Mouse (Mus musculus) kidney, embryonic 14.5 days (tissue): Measurements from ENCODE around the gene Ctnnal1. TPM values are rescaled to one million over a fixed set of nuclear protein-coding genes. Genes with fewer than 3 reads are reported as not detected.

Source experiments
- ATAC-seq: fragments of 200-750 bp; cut with Nextera tagmentation; 2 replicates; pipeline ENCODE4 v1.8.0; 2017; ENCODE audit warnings: moderate number of reproducible peaks, mild to moderate bottlenecking, moderate TSS enrichment, moderate library complexity; ENCODE audit not compliant: low FRiP score, low TSS enrichment
- H3K27ac ChIP-seq: fragments of 300-500 bp; sonication (generic); 2 replicates; pipeline ENCODE4 v1.5.1; 2014; ENCODE audit warnings: low read depth, mild to moderate bottlenecking, low read length, moderate library complexity, mixed read lengths
- H3K27me3 ChIP-seq: fragments of 300-500 bp; sonication (generic); 2 replicates; pipeline ENCODE4 v1.6.1; 2014; ENCODE audit warnings: mild to moderate bottlenecking, low read length; ENCODE audit not compliant: control insufficient read depth, insufficient read depth
- H3K36me3 ChIP-seq: fragments of 300-500 bp; sonication (generic); 2 replicates; pipeline ENCODE4 v1.6.1; 2014; ENCODE audit warnings: low read length, mixed read lengths; ENCODE audit not compliant: control insufficient read depth, insufficient read depth
- H3K4me1 ChIP-seq: fragments of 300-500 bp; sonication (generic); 2 replicates; pipeline ENCODE4 v1.6.1; 2014; ENCODE audit warnings: low read length, mixed read lengths; ENCODE audit not compliant: control insufficient read depth, insufficient read depth
- H3K4me2 ChIP-seq: fragments of 300-500 bp; sonication (generic); replicated peaks from 2 replicates; pipeline ENCODE4 v1.6.1; 2014; ENCODE audit warnings: low read depth, mild to moderate bottlenecking, low read length
- H3K4me3 ChIP-seq: fragments of 300-500 bp; sonication (generic); 2 replicates; pipeline ENCODE4 v1.5.1; 2014; ENCODE audit warnings: mild to moderate bottlenecking, low read length
- H3K9ac ChIP-seq: fragments of 300-500 bp; sonication (generic); 2 replicates; pipeline ENCODE4 v1.6.1; 2014; ENCODE audit warnings: low read depth, mild to moderate bottlenecking, low read length, moderate library complexity
- H3K9me3 ChIP-seq: fragments of 300-500 bp; sonication (generic); 2 replicates; pipeline ENCODE4 v1.6.1; 2016; ENCODE audit warnings: low read length; ENCODE audit not compliant: control insufficient read depth
- WGBS: fragments of 180-500 bp; shearing (Covaris S2); extraction: QIAGEN DNeasy Blood & Tissue Kit; methylation state at CpG from one replicate; pipeline ENCODE4 v1.1.7; 2014; 5-methylcytosine and 5-hydroxymethylcytosine counted together
- polyA plus RNA-seq: library from polyadenylated mRNA; unstranded; fragments of >200 nt; fragmentation: Nextera tagmentation; extraction: Ambion mirVana; gene quantifications from 2 replicates; pipeline ENCODE4 v1.2.1, GENCODE M21; 2014

Gene Ctnnal1
- 24.5 and 44.8 TPM in 2 replicates for polyA plus RNA-seq

DNA sequence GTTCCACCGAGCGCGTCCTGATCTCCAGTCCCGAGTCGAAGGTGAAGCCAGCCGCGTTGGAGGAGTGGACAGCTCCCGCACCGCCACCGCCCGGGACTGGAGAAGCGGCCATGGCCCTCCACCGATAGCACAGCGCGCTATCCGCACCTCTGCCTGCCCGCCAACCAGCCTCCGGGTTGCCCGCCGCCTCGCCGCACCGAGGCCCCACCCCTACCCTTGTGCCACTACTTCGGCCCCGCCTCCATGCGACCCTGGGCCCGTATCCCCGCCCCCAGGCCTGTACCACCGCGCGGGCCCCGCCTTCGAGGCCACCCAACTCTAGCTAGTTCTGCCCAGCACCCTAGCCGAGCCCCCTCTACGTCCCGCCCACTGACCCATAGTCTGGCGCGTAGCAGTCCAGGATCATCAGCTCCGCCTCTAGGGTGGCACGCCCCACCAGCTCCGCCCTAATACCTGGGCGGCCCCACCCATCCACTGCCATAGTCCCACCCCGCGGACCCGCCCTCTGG lies at the start of gene Ctnnal1:
Ctnnal1 (minus strand) TSS at position 186 of the 509 bp plus-strand sequence.
- peak; percentile 98 for ATAC-seq
- Histone ChIP-seq H3K9ac (peak within 1 kb of the TSS; percentile 81), H3K36me3 (no peaks in the 10 kb centered on the region), H3K9me3 (no peaks in the 10 kb centered on the region), H3K4me1 (peaks cover 23% of the 10 kb centered on the region), H3K27ac (peak within 1 kb of the TSS; percentile 91), H3K4me2 (peak within 1 kb of the TSS; percentile 86), H3K27me3 (no peaks in the 10 kb centered on the region), H3K4me3 (peak within 1 kb of the TSS; percentile 85)
- WGBS: under 1% methylated on average over 44 of the region's 45 CpGs

DNA sequence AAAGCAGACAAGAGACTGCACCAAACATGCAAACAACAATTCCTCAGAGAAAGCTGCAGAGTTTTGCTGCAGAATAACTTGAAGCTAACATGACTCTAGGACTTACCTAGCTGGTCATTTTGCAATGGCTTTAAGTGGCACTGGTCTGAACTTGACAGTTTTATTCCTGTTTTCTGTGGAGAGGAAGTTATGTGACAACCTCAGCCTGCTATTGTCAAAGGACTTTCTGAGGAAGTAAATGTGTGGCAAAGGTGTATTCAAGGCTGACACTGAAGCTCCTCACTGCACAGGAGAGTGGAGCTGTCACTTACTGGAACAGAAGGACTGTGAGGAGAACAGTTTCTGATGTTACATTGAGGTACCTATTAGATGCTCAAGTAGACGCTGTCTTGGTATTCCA lies 49.8 kb upstream of the Ctnnal1 start:
- no peak for ATAC-seq
- no peak overlapping the region for H3K9ac ChIP-seq
- no peaks in the 10 kb centered on the region for H3K4me1 ChIP-seq
- H3K36me3 ChIP-seq: peaks cover 72% of the 10 kb centered on the region
- 96% methylated on average over 1 of the region's 1 CpGs for WGBS
- no peak overlapping the region for H3K4me2 ChIP-seq
- no peaks in the 10 kb centered on the region for H3K9me3 ChIP-seq
- no peaks in the 10 kb centered on the region for H3K27me3 ChIP-seq
- no peak overlapping the region for H3K27ac ChIP-seq
- H3K4me3 ChIP-seq: no peak overlapping the region

DNA sequence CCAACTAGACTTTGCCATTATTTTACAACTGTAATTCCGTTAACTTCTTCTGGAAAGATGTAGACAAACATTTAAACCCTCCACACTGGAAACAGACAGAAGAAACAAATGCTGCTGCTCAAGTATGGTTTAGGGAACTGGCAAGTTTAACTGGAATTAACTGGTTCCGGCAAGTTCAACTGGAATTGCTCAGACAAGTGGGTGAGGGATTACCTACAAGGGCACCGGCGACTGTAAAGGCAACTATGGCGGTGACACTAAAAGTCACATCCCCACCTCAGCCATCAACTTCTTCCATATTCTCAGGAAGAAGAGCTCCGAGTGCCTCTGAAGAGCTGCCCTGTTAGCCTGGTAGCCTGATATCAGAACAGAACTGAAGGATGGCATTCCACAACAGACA lies 49.4 kb upstream of the Ctnnal1 start:
- no peaks in the 10 kb centered on the region for H3K9me3 ChIP-seq
- WGBS: 94% methylated on average over 6 of the region's 6 CpGs
- peaks cover 76% of the 10 kb centered on the region for H3K36me3 ChIP-seq
- no peak overlapping the region for H3K27ac ChIP-seq
- H3K9ac ChIP-seq: no peak overlapping the region
- no peak for ATAC-seq
- H3K27me3 ChIP-seq: no peaks in the 10 kb centered on the region
- H3K4me3 ChIP-seq: no peak overlapping the region
- no peak overlapping the region for H3K4me2 ChIP-seq
- H3K4me1 ChIP-seq: no peaks in the 10 kb centered on the region

DNA sequence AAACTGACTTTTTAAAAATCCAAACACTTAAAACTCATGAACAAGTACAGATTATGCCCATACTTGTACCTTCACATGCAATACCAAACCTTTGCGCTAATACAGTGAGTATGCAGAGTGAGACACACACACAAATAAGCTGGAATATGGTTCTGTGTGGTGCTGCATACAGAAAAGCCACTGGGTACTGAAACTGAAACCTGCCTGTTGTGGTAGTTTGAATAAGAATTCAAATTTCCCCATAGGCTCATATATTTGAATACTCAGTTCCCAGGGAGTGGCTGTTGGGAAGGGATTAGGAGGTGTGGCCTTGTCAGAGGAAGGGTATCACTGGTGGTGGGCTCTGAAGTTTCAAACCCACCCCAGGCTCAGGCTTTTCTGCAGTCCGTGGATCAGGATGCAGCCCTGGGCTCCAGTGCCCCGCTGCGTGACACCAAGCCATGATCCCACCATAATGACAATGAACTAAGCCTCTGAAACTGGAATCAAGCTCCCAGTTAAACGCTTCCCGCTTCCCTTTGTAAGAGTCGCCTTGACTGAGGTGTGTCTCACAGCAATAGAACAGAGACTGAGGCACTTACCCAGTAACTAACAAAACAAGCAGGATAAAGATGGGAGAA lies 47.5 kb upstream of the Ctnnal1 start:
- H3K4me2 ChIP-seq: no peak overlapping the region
- H3K36me3 ChIP-seq: peaks cover 91% of the 10 kb centered on the region
- no peak overlapping the region for H3K27ac ChIP-seq
- no peak overlapping the region for H3K4me3 ChIP-seq
- H3K4me1 ChIP-seq: no peaks in the 10 kb centered on the region
- WGBS: 92% methylated on average over 7 of the region's 7 CpGs
- H3K9ac ChIP-seq: no peak overlapping the region
- no peaks in the 10 kb centered on the region for H3K27me3 ChIP-seq
- no peaks in the 10 kb centered on the region for H3K9me3 ChIP-seq
- no peak for ATAC-seq

DNA sequence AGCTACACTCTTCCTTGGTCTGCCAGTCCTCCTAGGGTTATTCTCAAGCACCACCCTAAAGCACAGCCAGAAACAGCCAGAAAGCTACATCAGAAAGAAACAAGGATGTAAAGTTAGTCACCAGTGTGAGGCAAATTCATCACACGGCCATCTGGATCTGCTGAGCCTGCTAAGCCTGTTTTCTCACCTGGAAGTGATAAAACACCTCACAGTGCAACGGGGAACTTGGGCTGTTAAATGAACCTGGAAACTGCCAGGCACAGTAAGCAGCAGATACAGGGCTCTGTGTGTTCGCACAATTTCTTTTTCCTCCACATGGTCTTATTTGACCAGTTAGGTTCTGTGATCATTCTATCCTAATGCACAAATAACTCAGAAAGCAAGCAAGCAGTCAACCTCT lies 44.6 kb upstream of the Ctnnal1 start:
- 72% methylated on average over 3 of the region's 3 CpGs for WGBS
- ATAC-seq: no peak
- Histone ChIP-seq H3K4me1 (no peaks in the 10 kb centered on the region), H3K9ac (no peak overlapping the region), H3K36me3 (peaks cover 81% of the 10 kb centered on the region), H3K4me2 (no peak overlapping the region), H3K27me3 (no peaks in the 10 kb centered on the region), H3K27ac (no peak overlapping the region), H3K4me3 (no peak overlapping the region), H3K9me3 (no peaks in the 10 kb centered on the region)

DNA sequence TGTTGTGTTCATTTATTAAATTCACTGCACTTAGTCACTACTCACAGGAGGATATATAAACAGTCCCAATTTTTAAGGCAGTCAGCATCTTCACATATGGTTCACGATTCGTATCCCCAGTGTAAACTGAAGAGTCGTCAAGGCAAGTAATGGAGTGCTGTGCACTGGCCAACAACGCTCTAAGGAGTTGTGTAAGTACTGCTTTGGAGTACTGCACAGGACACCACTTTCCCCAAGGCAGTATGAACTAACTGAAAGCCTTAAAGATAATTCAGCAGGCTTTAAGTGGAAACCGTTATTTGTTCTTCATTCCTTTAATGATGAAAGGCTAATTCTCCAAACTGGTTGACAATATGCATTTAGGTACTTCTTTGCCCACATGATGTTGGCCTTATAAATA lies 42.7 kb upstream of the Ctnnal1 start:
- H3K9ac ChIP-seq: no peak overlapping the region
- H3K4me3 ChIP-seq: no peak overlapping the region
- no peak overlapping the region for H3K4me2 ChIP-seq
- WGBS: 96% methylated on average over 5 of the region's 5 CpGs
- H3K9me3 ChIP-seq: no peaks in the 10 kb centered on the region
- H3K36me3 ChIP-seq: peaks cover 82% of the 10 kb centered on the region
- H3K4me1 ChIP-seq: no peaks in the 10 kb centered on the region
- H3K27me3 ChIP-seq: no peaks in the 10 kb centered on the region
- no peak for ATAC-seq
- H3K27ac ChIP-seq: no peak overlapping the region

DNA sequence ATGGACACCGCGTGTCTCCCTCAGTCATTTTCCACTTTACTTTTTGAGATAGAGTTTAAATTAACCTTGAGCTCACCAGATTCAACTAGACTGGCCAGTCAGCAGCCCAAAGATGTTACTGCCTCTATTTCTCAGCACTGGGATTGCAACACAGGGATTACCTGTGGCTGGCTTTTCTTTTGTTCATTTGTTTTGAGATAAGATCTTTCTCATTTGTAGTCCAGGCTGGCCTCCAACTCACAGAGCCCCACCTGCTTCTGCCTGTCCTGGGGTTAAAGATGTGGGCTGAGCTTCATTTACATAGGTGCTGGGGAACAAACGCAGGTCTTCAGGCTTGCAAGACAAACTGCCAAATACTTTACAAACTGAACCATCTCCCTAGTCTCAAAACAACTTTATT lies 41.9 kb upstream of the Ctnnal1 start:
- H3K4me3 ChIP-seq: no peak overlapping the region
- no peak for ATAC-seq
- H3K27me3 ChIP-seq: no peaks in the 10 kb centered on the region
- no peaks in the 10 kb centered on the region for H3K9me3 ChIP-seq
- no peak overlapping the region for H3K9ac ChIP-seq
- no peaks in the 10 kb centered on the region for H3K4me1 ChIP-seq
- H3K4me2 ChIP-seq: no peak overlapping the region
- peaks cover 85% of the 10 kb centered on the region for H3K36me3 ChIP-seq
- 97% methylated on average over 3 of the region's 3 CpGs for WGBS
- H3K27ac ChIP-seq: no peak overlapping the region

DNA sequence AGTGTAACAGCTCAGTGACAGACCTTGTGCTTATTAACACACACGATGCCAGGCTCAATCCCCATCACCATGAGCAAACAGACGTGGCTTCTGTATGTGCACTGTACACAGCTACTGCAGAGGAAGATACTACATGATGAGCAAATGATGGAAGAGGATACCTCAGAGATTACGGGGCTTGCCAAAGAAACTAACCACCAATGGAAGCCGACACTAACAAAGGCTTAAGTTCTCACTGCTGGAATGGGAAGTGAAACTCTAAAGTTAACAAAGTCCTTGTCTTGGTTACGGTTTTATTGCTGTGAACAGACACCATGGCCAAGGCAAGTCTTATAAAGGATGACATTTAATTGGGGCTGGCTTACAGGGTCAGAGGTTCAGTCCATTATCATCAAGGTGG lies 40.5 kb upstream of the Ctnnal1 start:
- Histone ChIP-seq H3K4me3 (no peak overlapping the region), H3K4me1 (no peaks in the 10 kb centered on the region), H3K27me3 (no peaks in the 10 kb centered on the region), H3K9ac (no peak overlapping the region), H3K27ac (no peak overlapping the region), H3K9me3 (no peaks in the 10 kb centered on the region), H3K36me3 (peaks cover 79% of the 10 kb centered on the region), H3K4me2 (no peak overlapping the region)
- WGBS: 90% methylated on average over 5 of the region's 5 CpGs
- ATAC-seq: no peak

DNA sequence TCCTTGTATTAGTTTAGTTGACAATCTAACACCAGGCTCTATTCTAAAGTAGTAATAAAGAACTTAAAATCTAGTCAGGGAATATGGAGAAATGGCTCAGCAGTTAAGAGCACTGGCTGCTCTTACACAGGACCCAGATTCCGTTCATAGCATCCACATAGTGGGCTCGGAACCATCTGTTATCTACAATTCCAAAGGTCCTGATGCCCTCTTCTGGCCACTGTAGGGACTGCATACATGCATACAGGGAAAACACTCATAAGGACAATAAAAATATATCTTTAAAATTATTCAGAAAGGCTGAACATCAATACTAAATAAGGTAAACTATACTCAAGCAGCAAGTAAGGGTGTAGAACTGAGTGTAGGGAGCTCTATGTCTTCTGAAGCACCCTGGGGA lies 36.7 kb upstream of the Ctnnal1 start:
- 94% methylated on average over 2 of the region's 2 CpGs for WGBS
- no peak overlapping the region for H3K9ac ChIP-seq
- no peak overlapping the region for H3K27ac ChIP-seq
- no peak for ATAC-seq
- H3K9me3 ChIP-seq: no peaks in the 10 kb centered on the region
- H3K36me3 ChIP-seq: peaks cover 78% of the 10 kb centered on the region
- H3K4me3 ChIP-seq: no peak overlapping the region
- no peak overlapping the region for H3K4me2 ChIP-seq
- H3K4me1 ChIP-seq: no peaks in the 10 kb centered on the region
- no peaks in the 10 kb centered on the region for H3K27me3 ChIP-seq
